Mouse (Mus musculus) layer of hippocampus, adult 2 months (tissue): ENCODE measurements around the gene Usp5. TPM values are rescaled to one million over a fixed set of nuclear protein-coding genes. Genes with fewer than 3 reads are reported as not detected.
A peak's percentile ranks its signal among the peaks of the same experiment; 100 is the strongest.
"Not testable (repeated sequence)": the region's sequence is repeated elsewhere in the genome, so short reads cannot be mapped to it uniquely, and the experiment has no call there.

Source experiments
- DNase-seq, 2 experiments: peaks; one replicate each; pipeline ENCODE4 v3.0.0; 2022; ENCODE audit warnings: low spot score in 2 of 2
- H3K27ac ChIP-seq: fragments of 200-600 bp; 2 replicates; pipeline ENCODE4 v1.8.1; 2022
- H3K4me3 ChIP-seq: fragments of 200-600 bp; 2 replicates; pipeline ENCODE4 v1.8.1; 2022; ENCODE audit warnings: mild to moderate bottlenecking
- CTCF ChIP-seq: fragments of 200-600 bp; conservative IDR thresholded peaks from 2 replicates; pipeline ENCODE4 v1.8.1; 2022; ENCODE audit warnings: antibody characterized with exemption, mild to moderate bottlenecking, moderate library complexity
- total RNA-seq, 2 experiments: library from RNA; stranded (reverse); gene quantifications; 2 replicates each; pipeline ENCODE4 v1.2.3; 2021

The Usp5 gene
- total RNA-seq, 2 experiments from 2014 or later, result 185 to 198 TPM

DNA sequence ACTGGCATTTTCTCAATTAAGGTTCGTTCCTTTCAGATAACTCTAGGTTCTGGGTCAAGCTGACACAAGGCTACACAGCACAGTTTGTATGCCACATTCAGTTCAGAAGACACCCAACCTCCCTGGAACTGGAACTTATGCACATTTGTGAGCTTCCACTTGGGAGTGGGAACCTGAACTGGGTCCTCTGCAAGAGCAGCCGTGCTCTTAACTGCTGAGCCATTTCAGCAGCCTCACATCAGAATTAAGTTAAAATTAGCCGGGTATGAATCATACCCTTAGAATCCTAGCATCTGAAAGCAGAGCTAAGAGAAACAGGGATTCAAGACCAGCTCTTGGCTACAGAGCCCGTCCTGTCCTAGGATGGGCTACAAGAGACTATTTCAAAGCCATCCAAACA, 21.9 kb downstream of the Usp5 start:
- DNase-seq, result no peak
- H3K4me3 ChIP-seq, result no peak overlapping the region
- no peak for TF ChIP-seq CTCF
- H3K27ac ChIP-seq, result peak overlapping the region; percentile 92

DNA sequence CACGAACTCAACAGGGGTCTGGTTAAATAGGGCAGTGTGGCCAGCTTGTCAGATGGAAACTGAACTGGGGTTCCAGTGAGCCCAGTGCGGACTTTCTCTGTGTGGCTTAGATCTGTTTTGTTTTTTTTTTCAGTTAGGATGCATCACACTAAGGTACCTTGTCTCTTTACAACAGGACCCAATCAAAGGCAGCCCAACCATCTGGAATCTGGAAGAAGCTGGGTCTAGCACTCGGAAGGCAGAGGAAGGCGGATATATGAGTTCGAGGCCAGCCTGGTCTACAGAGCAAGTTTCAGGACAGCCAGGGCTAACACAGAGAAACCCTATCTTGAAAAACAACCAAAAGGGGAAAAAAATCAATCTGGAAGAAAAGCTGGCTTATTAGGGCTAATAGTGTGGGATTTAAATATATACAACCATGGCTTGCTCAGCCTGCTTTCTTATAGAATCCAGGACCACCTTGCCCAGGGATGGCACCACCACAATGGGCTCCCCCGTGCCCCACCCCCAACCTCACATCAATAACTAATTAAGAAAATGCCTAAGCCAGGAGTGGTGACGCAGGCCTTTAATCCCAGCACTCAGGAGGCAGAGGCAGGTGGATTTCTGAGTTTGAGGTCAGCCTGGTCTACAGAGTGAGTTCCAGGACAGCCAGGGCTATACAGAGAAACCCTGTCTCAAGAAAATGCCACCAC, 22.7 kb downstream of the Usp5 start:
- no peak for TF ChIP-seq CTCF
- Histone ChIP-seq H3K4me3 (peak overlapping the region; percentile 62), H3K27ac (peak overlapping the region; percentile 92)
- no peak for DNase-seq

GRCm38 (mm10) chr6:124805341-124806321, 23.7 kb downstream of the Usp5 start:
- peak overlapping the region; percentile 92 for H3K27ac ChIP-seq
- peak overlapping the region; percentile 62 for H3K4me3 ChIP-seq
- DNase-seq, result peak; percentile 96
- TF ChIP-seq CTCF, result peak; percentile 52

DNA sequence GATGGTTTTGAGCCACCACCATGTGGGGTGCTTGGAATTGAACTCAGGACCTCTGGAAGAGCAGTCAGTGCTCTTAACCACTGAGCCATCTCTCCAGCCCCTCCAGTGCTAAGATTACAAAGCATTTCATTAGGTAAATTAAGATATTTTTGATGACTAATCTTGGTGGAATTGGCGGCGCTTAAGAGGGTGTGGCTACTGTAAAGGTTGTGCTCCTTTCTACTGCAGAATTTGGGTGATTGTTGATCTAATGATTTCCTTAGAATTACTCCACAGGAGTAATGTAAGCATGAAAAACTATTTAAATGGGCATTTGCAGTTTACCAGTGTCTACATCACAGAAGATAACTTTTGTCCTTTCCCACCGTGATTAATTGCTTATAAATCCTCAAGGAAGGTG, 24.9 kb downstream of the Usp5 start:
- Histone ChIP-seq H3K4me3 (no peak overlapping the region), H3K27ac (no peak overlapping the region)
- TF ChIP-seq CTCF, result no peak
- no peak for DNase-seq

DNA sequence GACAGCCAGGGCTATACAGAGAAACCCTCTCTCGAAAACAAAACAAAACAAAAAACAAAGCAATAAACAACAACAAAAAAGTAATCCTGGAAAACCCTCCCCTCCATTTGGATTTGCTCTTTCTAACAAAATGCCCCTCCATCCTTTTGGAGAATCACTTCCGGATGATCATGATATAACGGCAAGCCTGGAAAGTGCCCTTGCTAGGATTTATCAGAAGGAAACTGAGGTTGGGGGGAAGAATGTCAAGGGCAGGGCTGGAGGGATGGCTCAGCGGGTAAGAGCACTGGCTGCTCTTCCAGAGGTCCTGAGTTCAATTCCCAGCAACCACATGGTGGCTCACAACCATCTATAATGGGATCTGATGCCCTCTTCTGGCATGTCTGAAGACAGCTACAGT, 25.6 kb downstream of the Usp5 start:
- H3K4me3 ChIP-seq, DNase-seq, H3K27ac ChIP-seq: not testable (repeated sequence)

DNA sequence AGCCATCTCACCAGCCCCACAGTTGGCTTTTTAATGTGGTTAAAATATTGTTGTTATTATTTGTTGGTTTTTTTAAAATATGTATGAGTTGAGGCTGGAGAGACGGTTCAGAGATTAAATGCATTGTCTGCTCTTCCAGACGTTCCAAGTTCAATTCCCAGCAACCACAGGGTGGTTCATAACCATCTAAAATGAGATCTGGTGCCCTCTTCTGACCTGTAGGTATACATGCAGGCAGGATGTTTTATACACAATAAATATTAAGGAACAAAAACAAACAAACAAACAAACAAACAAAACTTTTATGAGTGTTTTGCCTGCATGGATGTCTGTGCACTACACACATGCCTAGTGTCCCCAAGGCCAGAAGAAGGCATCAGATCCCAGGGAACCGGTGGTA, 26.2 kb downstream of the Usp5 start:
- DNase-seq, result no peak
- Histone ChIP-seq H3K4me3 (no peak overlapping the region), H3K27ac (no peak overlapping the region)
- peak; percentile 27; the same call in 1 of the 2 replicates for TF ChIP-seq CTCF

DNA sequence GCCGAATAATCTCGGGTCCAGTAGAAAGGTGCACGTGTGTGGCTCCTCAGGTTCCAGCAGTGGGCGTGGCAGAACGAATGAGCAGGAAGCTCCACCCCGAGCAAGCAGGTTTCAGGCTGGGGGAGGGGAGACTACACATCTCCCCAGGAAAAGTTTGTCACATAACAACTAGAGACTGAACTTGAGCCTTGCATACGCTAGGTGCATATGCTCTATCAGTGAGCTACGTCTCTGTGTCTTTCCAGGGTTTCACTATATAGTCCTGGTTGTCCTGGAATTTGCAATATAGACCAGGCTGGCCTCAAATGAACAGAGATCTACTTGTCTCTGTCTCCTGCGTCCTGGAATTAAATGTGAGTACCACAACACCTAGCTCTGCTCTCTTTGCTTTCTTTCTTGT, 26.9 kb downstream of the Usp5 start:
- H3K27ac ChIP-seq, H3K4me3 ChIP-seq, DNase-seq: not testable (repeated sequence)

- no peak for DNase-seq
- Histone ChIP-seq H3K4me3 (no peak overlapping the region), H3K27ac (peak overlapping the region; percentile 39; the same call in 1 of the 2 replicates)
- no peak for TF ChIP-seq CTCF
These were observed 33.1 kb downstream of the Usp5 start for GRCm38 (mm10) chr6:124796200-124796599.

DNA sequence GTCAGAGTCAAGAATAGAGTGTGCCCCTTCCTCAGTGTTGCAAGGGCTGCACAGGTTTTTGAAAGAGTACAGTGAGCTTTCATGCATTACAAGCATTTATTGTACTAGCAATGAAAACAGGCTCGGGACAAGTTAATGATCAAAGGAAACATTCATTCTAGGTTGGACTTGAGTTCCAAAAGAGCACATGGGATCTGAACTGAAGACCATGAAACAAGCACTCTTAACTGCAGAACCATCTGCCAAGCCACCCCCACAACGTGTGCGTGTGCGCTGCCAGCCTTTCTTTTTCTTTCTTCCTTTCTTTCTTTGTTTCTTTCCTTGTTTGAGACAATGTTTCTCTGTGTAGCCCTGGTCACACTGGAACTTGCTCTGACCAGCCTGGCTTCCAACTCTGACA, 33.5 kb downstream of the Usp5 start:
- no peak overlapping the region for H3K4me3 ChIP-seq
- no peak for DNase-seq
- TF ChIP-seq CTCF, result no peak

GRCm38 (mm10) chr6:124791911-124792310, 37.4 kb downstream of the Usp5 start:
- DNase-seq, result no peak

More for the DNA sequence above, 33.5 kb downstream of the Usp5 start:
- peak overlapping the region; percentile 39; the same call in 1 of the 2 replicates for H3K27ac ChIP-seq

GRCm38 (mm10) chr6:124790121-124790520, 39.2 kb downstream of the Usp5 start:
- DNase-seq, result no peak
- H3K4me3 ChIP-seq, result no peak overlapping the region
- no peak overlapping the region for H3K27ac ChIP-seq
- no peak for TF ChIP-seq CTCF

More at GRCm38 (mm10) chr6:124791911-124792310, 37.4 kb downstream of the Usp5 start:
- TF ChIP-seq CTCF, result no peak
- Histone ChIP-seq H3K27ac (no peak overlapping the region), H3K4me3 (no peak overlapping the region)

DNA sequence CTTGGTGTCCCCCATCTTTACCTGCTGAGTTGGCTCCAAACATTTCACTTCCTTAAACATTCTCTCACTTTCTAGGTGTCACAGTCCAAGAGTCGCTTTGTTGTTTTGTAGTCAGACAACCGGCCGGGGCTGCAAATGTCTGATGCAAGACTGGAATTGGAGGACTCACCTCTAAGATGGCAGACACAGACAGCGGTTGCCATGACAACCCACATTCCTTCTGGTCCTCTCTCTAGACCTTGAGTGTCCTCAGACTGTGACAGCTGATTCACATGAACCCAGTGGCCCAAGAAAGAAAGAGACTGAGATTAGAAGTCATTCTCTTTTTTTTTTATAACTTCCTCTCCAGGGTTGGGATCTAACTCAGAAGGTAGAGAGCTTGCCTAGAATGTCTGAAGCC, 39.8 kb downstream of the Usp5 start:
- no peak for TF ChIP-seq CTCF
- H3K27ac ChIP-seq, result no peak overlapping the region
- DNase-seq, result no peak
- no peak overlapping the region for H3K4me3 ChIP-seq

- Histone ChIP-seq H3K27ac (no peak overlapping the region), H3K4me3 (no peak overlapping the region)
- TF ChIP-seq CTCF, result no peak
- DNase-seq, result no peak
These were observed 41.6 kb downstream of the Usp5 start for GRCm38 (mm10) chr6:124787722-124788121.
